Mouse (Mus musculus) limb, embryonic 15.5 days (tissue): Measurements from ENCODE around the gene Iffo2. TPM values are rescaled to one million over a fixed set of nuclear protein-coding genes. Genes with fewer than 3 reads are reported as not detected.
"Not testable (repeated sequence)": the region's sequence is repeated elsewhere in the genome, so short reads cannot be mapped to it uniquely, and the experiment has no call there.

Experiments
- ATAC-seq: fragments of 200-750 bp; cut with Nextera tagmentation; 2 replicates; pipeline ENCODE4 v1.8.0; 2017; ENCODE audit warnings: low read depth, moderate TSS enrichment; ENCODE audit not compliant: insufficient number of reproducible peaks, low FRiP score, low TSS enrichment
- H3K27ac ChIP-seq: fragments of 300-500 bp; sonication (generic); 2 replicates; pipeline ENCODE4 v1.5.1; 2015; ENCODE audit warnings: moderate library complexity, mild to moderate bottlenecking, inconsistent platforms
- H3K27me3 ChIP-seq: fragments of 300-500 bp; sonication (generic); 2 replicates; pipeline ENCODE4 v1.6.1; 2015; ENCODE audit warnings: inconsistent platforms
- H3K36me3 ChIP-seq: fragments of 300-500 bp; sonication (generic); 2 replicates; pipeline ENCODE4 v1.6.1; 2015; ENCODE audit warnings: inconsistent platforms
- H3K4me1 ChIP-seq: fragments of 300-500 bp; sonication (generic); 2 replicates; pipeline ENCODE4 v1.6.1; 2015; ENCODE audit warnings: inconsistent platforms
- H3K4me2 ChIP-seq: fragments of 300-500 bp; sonication (generic); 2 replicates; pipeline ENCODE4 v1.6.1; 2015; ENCODE audit warnings: mild to moderate bottlenecking, inconsistent platforms
- H3K4me3 ChIP-seq: fragments of 300-500 bp; sonication (generic); 2 replicates; pipeline ENCODE4 v1.5.1; 2015; ENCODE audit warnings: mild to moderate bottlenecking, inconsistent platforms
- H3K9ac ChIP-seq: fragments of 300-500 bp; sonication (generic); 2 replicates; pipeline ENCODE4 v1.6.1; 2015; ENCODE audit warnings: inconsistent platforms
- H3K9me3 ChIP-seq: fragments of 300-500 bp; sonication (generic); 2 replicates; pipeline ENCODE4 v1.6.1; 2016; ENCODE audit warnings: inconsistent platforms
- WGBS: fragments of 180-500 bp; shearing (Covaris S2); methylation state at CpG from one replicate; pipeline ENCODE4 v1.1.7; 2015; 5-methylcytosine and 5-hydroxymethylcytosine counted together
- polyA plus RNA-seq: library from polyadenylated mRNA; unstranded; fragments of >200 nt; fragmentation: Nextera tagmentation; extraction: Ambion mirVana; gene quantifications from 2 replicates; pipeline ENCODE4 v1.2.1, GENCODE M21; 2015

The Iffo2 gene
- polyA plus RNA-seq: 2.7 and 3.6 TPM in 2 replicates

DNA sequence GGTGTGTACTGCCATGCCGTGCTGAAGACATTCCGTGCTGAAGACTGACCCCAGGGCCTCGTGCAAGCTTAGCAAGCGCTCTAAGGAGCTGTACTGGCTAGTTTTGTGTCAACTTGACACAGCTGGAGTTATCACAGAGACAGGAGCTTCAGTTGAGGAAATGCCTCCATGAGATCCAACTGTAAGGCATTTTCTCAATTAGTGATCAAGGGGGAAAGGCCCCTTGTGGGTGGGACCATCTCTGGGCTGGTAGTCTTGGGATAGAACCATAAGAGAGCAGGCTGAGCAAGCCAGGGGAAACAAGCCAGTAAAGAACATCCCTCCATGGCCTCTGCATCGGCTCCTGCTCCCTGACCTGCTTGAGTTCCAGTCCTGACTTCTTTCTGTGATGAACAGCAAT is at the start of gene Iffo2:
TSS of gene Iffo2 (plus strand) at position 301 of the 400 bp plus-strand sequence.
- not testable (repeated sequence) for ATAC-seq, H3K4me2 ChIP-seq, H3K27me3 ChIP-seq, H3K4me3 ChIP-seq, H3K36me3 ChIP-seq, H3K27ac ChIP-seq, H3K9me3 ChIP-seq, H3K9ac ChIP-seq, H3K4me1 ChIP-seq
- WGBS: 86% methylated on average over 5 of the region's 5 CpGs

- Histone ChIP-seq H3K4me2 (no peak overlapping the region), H3K27me3 (no peaks in the 10 kb centered on the region), H3K4me1 (no peaks in the 10 kb centered on the region), H3K27ac (no peak overlapping the region), H3K4me3 (no peak overlapping the region), H3K9me3 (no peaks in the 10 kb centered on the region), H3K9ac (no peak overlapping the region), H3K36me3 (peaks cover 97% of the 10 kb centered on the region)
- no peak for ATAC-seq
- WGBS: 83% methylated on average over 1 of the region's 1 CpGs
Measured at GRCm38 (mm10) chr4:139481400-139481799, 48.9 kb upstream of the Iffo2 start.

GRCm38 (mm10) chr4:139483461-139484105 is 46.8 kb upstream of the Iffo2 start:
- H3K4me3 ChIP-seq: no peak overlapping the region
- 88% methylated on average over 8 of the region's 8 CpGs for WGBS
- no peaks in the 10 kb centered on the region for H3K9me3 ChIP-seq
- H3K4me1 ChIP-seq: no peaks in the 10 kb centered on the region
- H3K27me3 ChIP-seq: no peaks in the 10 kb centered on the region
- no peak for ATAC-seq
- no peak overlapping the region for H3K9ac ChIP-seq
- H3K4me2 ChIP-seq: no peak overlapping the region
- no peak overlapping the region for H3K27ac ChIP-seq
- H3K36me3 ChIP-seq: peaks cover 99% of the 10 kb centered on the region

GRCm38 (mm10) chr4:139484496-139484895 is 45.9 kb upstream of the Iffo2 start:
- Histone ChIP-seq H3K36me3 (peaks cover 99% of the 10 kb centered on the region), H3K9ac (no peak overlapping the region), H3K27me3 (no peaks in the 10 kb centered on the region), H3K4me1 (no peaks in the 10 kb centered on the region), H3K27ac (no peak overlapping the region), H3K4me2 (no peak overlapping the region), H3K9me3 (no peaks in the 10 kb centered on the region), H3K4me3 (no peak overlapping the region)
- WGBS: 75% methylated on average over 7 of the region's 7 CpGs
- no peak for ATAC-seq

- H3K9me3 ChIP-seq: no peaks in the 10 kb centered on the region
- H3K27ac ChIP-seq: no peak overlapping the region
- H3K9ac ChIP-seq: no peak overlapping the region
- H3K4me1 ChIP-seq: no peaks in the 10 kb centered on the region
- no peak overlapping the region for H3K4me3 ChIP-seq
- H3K4me2 ChIP-seq: no peak overlapping the region
- no peak for ATAC-seq
- peaks cover 99% of the 10 kb centered on the region for H3K36me3 ChIP-seq
- WGBS: 51% methylated on average over 10 of the region's 10 CpGs
- H3K27me3 ChIP-seq: no peaks in the 10 kb centered on the region
Measured at GRCm38 (mm10) chr4:139487085-139487484, 43.3 kb upstream of the Iffo2 start.

- Histone ChIP-seq H3K9ac (no peak overlapping the region), H3K27ac (no peak overlapping the region), H3K27me3 (no peaks in the 10 kb centered on the region), H3K36me3 (peaks cover 89% of the 10 kb centered on the region), H3K4me1 (no peaks in the 10 kb centered on the region), H3K4me2 (no peak overlapping the region), H3K4me3 (no peak overlapping the region), H3K9me3 (no peaks in the 10 kb centered on the region)
- no peak for ATAC-seq
- WGBS: 89% methylated on average over 5 of the region's 5 CpGs
Measured at GRCm38 (mm10) chr4:139488325-139488724, 42.0 kb upstream of the Iffo2 start.

GRCm38 (mm10) chr4:139489946-139490345 is 40.4 kb upstream of the Iffo2 start:
- WGBS: 70% methylated on average over 1 of the region's 1 CpGs
- no peaks in the 10 kb centered on the region for H3K27me3 ChIP-seq

DNA sequence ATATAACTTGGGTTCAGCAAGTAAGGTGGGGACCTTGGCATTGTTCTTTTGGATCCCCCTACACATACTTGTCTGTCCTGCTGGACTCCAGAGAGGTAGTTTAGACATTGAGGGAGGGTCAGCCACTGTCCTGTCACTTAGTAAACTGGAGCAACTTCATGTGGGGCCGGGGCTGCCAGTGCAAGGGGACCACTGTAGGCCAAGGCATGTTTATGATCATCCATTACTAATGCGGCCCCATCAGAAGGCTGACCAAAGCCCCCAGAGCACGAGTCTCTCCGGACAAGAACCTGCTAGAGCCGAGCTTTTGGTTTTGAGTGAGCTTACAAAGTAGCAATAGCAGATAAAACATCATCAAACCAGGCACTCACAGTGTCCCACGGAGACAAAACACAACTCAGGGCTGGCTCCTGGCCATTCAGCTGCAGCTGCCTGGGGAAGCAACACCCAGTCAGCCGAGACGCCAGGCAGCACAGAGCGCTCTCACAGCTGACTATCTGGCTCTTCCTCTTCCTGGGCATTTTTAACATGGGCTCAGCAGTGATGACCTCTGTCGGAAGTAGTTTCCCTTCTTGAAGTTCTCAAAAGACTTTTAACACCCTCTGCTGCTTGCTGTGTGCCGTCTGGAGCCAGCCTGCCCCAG is 39.8 kb upstream of the Iffo2 start:
- no peak for ATAC-seq
- Histone ChIP-seq H3K4me2 (no peak overlapping the region), H3K4me1 (peaks cover 3% of the 10 kb centered on the region; the same call in 1 of the 2 replicates), H3K27ac (no peak overlapping the region), H3K36me3 (peaks cover 67% of the 10 kb centered on the region), H3K9me3 (no peaks in the 10 kb centered on the region), H3K4me3 (no peak overlapping the region), H3K27me3 (no peaks in the 10 kb centered on the region), H3K9ac (no peak overlapping the region)
- 82% methylated on average over 11 of the region's 11 CpGs for WGBS

More at GRCm38 (mm10) chr4:139489946-139490345, 40.4 kb upstream of the Iffo2 start:
- H3K4me3 ChIP-seq: no peak overlapping the region
- H3K4me1 ChIP-seq: peaks cover 3% of the 10 kb centered on the region; the same call in 1 of the 2 replicates
- H3K9me3 ChIP-seq: no peaks in the 10 kb centered on the region
- H3K4me2 ChIP-seq: no peak overlapping the region
- H3K9ac ChIP-seq: no peak overlapping the region
- no peak for ATAC-seq
- no peak overlapping the region for H3K27ac ChIP-seq
- peaks cover 73% of the 10 kb centered on the region for H3K36me3 ChIP-seq

DNA sequence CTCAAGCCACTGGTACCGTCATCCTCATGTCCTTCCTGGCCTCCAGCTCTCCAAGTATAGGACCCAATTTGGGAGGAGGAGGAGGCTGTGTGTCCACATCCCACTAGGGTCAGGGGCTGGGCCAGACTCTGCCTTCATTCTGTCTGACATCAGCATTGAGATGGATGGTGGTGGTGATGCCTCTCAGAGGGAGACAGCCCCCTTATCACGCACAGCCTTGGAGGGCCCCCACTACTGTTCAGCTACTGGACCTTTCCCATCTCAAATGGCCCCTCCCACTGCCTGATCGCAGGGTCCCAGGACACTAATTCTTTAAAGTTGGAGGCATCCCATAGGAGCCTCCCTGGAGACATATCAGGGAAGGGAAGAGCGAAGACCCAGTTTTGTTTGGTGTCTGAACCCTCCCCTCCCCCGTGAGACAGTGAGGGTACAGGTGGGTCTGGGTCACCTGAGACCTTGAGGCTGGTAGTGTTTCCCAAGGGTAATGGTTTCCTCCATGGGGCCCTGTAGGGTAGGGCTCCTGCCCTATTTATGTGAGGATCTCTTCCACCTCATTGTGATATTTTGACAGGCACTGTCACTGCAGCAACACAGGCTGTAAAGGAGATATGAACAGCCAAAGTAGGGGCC is 38.7 kb upstream of the Iffo2 start:
- WGBS: 86% methylated on average over 5 of the region's 5 CpGs
- peaks cover 57% of the 10 kb centered on the region for H3K36me3 ChIP-seq

GRCm38 (mm10) chr4:139492258-139492833 is 38.0 kb upstream of the Iffo2 start:
- peaks cover 3% of the 10 kb centered on the region; the same call in 1 of the 2 replicates for H3K4me1 ChIP-seq
- H3K27ac ChIP-seq: no peak overlapping the region
- 52% methylated on average over 3 of the region's 3 CpGs for WGBS
- no peak overlapping the region for H3K9ac ChIP-seq
- H3K4me3 ChIP-seq: no peak overlapping the region
- no peaks in the 10 kb centered on the region for H3K27me3 ChIP-seq
- no peaks in the 10 kb centered on the region for H3K9me3 ChIP-seq
- ATAC-seq: 0 out of 2 replicates have a peak, but pooled peaks have one; percentile 3
- H3K36me3 ChIP-seq: peaks cover 50% of the 10 kb centered on the region
- no peak overlapping the region for H3K4me2 ChIP-seq

More for the DNA sequence above, 38.7 kb upstream of the Iffo2 start:
- H3K4me2 ChIP-seq: no peak overlapping the region
- H3K9me3 ChIP-seq: no peaks in the 10 kb centered on the region
- no peak overlapping the region for H3K9ac ChIP-seq
- 0 out of 2 replicates have a peak, but pooled peaks have one; percentile 5 for ATAC-seq
- no peak overlapping the region for H3K4me3 ChIP-seq
- H3K27ac ChIP-seq: no peak overlapping the region
- H3K27me3 ChIP-seq: no peaks in the 10 kb centered on the region
- H3K4me1 ChIP-seq: peaks cover 3% of the 10 kb centered on the region; the same call in 1 of the 2 replicates

DNA sequence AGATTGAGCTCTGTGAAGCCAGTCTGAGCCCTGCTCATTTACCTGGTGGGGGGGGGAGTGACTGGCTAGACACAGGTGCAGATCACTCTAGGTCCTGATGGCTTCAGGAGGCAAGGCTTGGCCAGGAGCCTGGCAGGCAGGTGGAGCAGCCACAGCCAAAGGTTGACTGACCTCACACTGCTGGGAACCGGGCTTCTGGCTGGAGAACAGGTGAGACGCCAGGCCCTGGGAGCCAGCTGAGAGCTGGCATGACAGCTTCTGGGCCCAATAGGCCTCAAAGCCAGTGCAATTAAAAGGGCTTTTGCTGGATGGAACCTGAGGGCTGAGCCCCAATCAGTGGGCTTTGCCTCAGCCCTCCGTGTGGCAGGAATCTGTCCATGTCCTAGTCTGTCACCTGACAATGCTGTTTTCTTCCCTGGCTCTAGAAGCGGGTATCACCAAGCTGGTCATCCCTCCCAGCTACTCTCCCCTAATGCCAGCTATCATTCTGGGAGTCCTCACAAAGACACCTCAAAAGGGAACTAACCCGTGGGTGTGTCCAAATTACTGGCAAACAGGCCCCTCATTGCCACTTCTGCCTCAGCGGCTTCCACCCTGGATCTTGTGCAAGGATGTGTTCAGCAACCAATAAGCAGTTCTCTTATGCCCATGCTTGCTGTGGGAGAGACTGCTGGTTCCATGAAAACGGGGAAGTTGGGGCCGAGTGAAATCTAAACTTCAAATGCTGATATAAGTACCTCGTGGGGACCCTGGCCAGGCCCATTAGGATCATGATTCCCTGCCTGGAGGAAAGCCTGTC is 36.9 kb upstream of the Iffo2 start:
- Histone ChIP-seq H3K4me3 (no peak overlapping the region), H3K27me3 (no peaks in the 10 kb centered on the region), H3K36me3 (peaks cover 40% of the 10 kb centered on the region), H3K4me2 (no peak overlapping the region), H3K9ac (no peak overlapping the region), H3K27ac (no peak overlapping the region), H3K9me3 (no peaks in the 10 kb centered on the region), H3K4me1 (peaks cover 3% of the 10 kb centered on the region; the same call in 1 of the 2 replicates)
- ATAC-seq: no peak
- WGBS: 61% methylated on average over 9 of the region's 9 CpGs
